Mouse (Mus musculus) lung, postnatal 0 days (tissue): ENCODE measurements around the gene Sash1.

Experiments used
- CTCF ChIP-seq: IDR thresholded peaks from 2 replicates; pipeline ENCODE4 v1.5.1; 2016; ENCODE audit warnings: antibody characterized with exemption, mild to moderate bottlenecking
- EP300 ChIP-seq: IDR thresholded peaks from 2 replicates; pipeline ENCODE4 v1.6.1; 2016; ENCODE audit warnings: antibody characterized with exemption, mild to moderate bottlenecking, control low read depth

- TF ChIP-seq CTCF (no peak), EP300 (no peak)
Observed at GRCm38 (mm10) chr10:8853326-8853725, 32.5 kb downstream of the Sash1 start.
